Mouse (Mus musculus) brain, embryonic 14.5 days (tissue): Measurements from ENCODE around the gene Ikzf2.

ENCODE experiments used
- CTCF ChIP-seq: fragments of 200-500 bp; IDR thresholded peaks from 2 replicates; pipeline ENCODE4 v1.5.1; 2012; ENCODE audit warnings: inconsistent platforms, mild to moderate bottlenecking, moderate library complexity, borderline replicate concordance; ENCODE audit not compliant: insufficient read depth, insufficient read length; ENCODE audit errors: extremely low read depth
- POLR2A ChIP-seq: fragments of 200-500 bp; IDR thresholded peaks from 2 replicates; pipeline ENCODE4 v1.6.1; 2012; ENCODE audit warnings: mild to moderate bottlenecking, inconsistent platforms, borderline replicate concordance; ENCODE audit not compliant: poor library complexity, insufficient read depth, insufficient read length, severe bottlenecking; ENCODE audit errors: extremely low read depth

DNA sequence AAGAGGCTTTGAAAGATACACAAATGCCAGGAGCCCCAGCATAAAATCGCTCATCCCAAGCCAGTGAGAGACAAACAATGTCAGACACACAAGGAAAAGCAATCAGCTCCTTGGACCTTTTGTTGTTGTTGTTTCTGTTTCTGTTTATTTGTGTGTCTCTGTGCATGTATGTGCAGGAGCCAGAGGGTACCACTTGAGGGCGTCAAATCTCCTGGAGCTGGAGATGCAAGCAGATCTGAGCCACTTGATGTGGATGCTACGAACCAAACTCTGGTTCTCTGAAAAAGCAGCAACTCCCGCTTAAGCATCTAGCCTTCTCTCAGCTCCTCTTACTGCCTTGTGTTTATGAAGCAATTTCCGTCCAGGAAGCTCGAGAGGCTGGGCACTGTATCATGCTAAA, 198.4 kb downstream of the Ikzf2 start:
- TF ChIP-seq POLR2A (no peak), CTCF (no peak)
